Mouse (Mus musculus) liver, embryonic 13.5 days (tissue): ENCODE data around the gene Cacul1. TPM values are rescaled to one million over a fixed set of nuclear protein-coding genes. Genes with fewer than 3 reads are reported as not detected.
A peak's percentile ranks its signal among the peaks of the same experiment; 100 is the strongest.
"Not testable (repeated sequence)": the region's sequence is repeated elsewhere in the genome, so short reads cannot be mapped to it uniquely, and the experiment has no call there.

Experiments used
- ATAC-seq: fragments of 200-750 bp; cut with Nextera tagmentation; 2 replicates; pipeline ENCODE4 v1.8.0; 2017; ENCODE audit warnings: low read depth, mild to moderate bottlenecking, moderate number of reproducible peaks, moderate library complexity
- DNase-seq: peaks from one replicate; pipeline ENCODE4 v3.0.0; 2022
- H3K27ac ChIP-seq: fragments of 300-500 bp; sonication (generic); 2 replicates; pipeline ENCODE4 v1.5.1; 2015; ENCODE audit warnings: moderate library complexity, mild to moderate bottlenecking, inconsistent platforms
- H3K27me3 ChIP-seq: fragments of 300-500 bp; sonication (generic); 2 replicates; pipeline ENCODE4 v1.6.1; 2015; ENCODE audit warnings: mild to moderate bottlenecking, inconsistent platforms
- H3K36me3 ChIP-seq: fragments of 300-500 bp; sonication (generic); 2 replicates; pipeline ENCODE4 v1.6.1; 2015; ENCODE audit warnings: mild to moderate bottlenecking, inconsistent platforms
- H3K4me1 ChIP-seq: fragments of 300-500 bp; sonication (generic); replicated peaks from 2 replicates; pipeline ENCODE4 v1.6.1; 2015; ENCODE audit warnings: inconsistent platforms
- H3K4me2 ChIP-seq: fragments of 300-500 bp; sonication (generic); 2 replicates; pipeline ENCODE4 v1.6.1; 2015; ENCODE audit warnings: inconsistent platforms, mild to moderate bottlenecking, moderate library complexity
- H3K4me3 ChIP-seq: fragments of 300-500 bp; sonication (generic); replicated peaks from 2 replicates; pipeline ENCODE4 v1.5.1; 2015; ENCODE audit warnings: mild to moderate bottlenecking, inconsistent platforms
- H3K9ac ChIP-seq: fragments of 300-500 bp; sonication (generic); 2 replicates; pipeline ENCODE4 v1.6.1; 2015; ENCODE audit warnings: mild to moderate bottlenecking, inconsistent platforms
- H3K9me3 ChIP-seq: fragments of 300-500 bp; sonication (generic); replicated peaks from 2 replicates; pipeline ENCODE4 v1.6.1; 2016; ENCODE audit warnings: inconsistent platforms
- WGBS: fragments of 180-500 bp; shearing (Covaris S2); methylation state at CpG from one replicate; pipeline ENCODE4 v1.1.7; 2015; ENCODE audit not compliant: insufficient replicate concordance; 5-methylcytosine and 5-hydroxymethylcytosine counted together
- polyA plus RNA-seq: library from polyadenylated mRNA; unstranded; fragments of >200 nt; fragmentation: Nextera tagmentation; extraction: Ambion mirVana; gene quantifications from 2 replicates; pipeline ENCODE4 v1.2.1, GENCODE M21; 2015

The Cacul1 gene
- 8.9 and 9.6 TPM in 2 replicates for polyA plus RNA-seq

DNA sequence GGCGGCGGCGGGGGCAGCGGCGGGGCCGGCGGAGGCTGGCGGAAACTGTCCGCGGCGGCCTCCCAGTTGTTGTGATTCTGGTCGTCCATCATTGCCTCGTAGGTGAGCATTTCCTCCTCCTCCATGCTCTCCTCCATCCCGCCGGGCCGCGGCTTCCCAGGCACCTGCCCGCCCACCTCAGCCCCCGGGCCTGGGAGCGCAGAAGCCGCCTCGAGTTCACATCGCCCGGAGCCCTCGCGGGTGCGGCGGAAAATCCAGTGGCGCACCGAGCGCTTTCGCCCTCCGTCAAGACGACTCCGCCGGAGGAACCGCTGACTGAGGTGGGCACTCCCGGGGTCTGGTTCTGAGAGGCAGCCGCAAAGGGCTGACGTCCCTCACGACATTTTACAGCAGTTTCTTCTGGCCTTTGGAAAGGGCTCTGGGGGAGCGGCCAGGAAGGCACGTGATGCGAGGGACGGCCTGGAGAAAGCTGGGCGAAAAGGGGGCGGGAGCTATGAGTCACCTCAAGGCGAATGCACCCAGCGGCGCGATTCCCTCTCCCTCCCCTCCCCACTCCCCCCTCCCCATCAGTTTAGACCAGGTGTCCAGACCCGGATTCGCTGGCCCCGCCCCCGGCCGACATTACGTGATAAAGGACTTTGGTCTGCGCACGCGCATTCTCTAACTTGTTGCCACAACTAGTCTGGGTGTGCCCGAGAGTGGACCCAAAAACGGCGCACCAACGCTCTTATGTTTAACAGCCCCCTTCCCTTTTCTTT lies at the start of gene Cacul1:
Gene Cacul1, minus strand, starts transcription at position 444 of the 758 bp plus-strand sequence.
- WGBS, result under 1% methylated on average over 55 of the region's 64 CpGs

DNA sequence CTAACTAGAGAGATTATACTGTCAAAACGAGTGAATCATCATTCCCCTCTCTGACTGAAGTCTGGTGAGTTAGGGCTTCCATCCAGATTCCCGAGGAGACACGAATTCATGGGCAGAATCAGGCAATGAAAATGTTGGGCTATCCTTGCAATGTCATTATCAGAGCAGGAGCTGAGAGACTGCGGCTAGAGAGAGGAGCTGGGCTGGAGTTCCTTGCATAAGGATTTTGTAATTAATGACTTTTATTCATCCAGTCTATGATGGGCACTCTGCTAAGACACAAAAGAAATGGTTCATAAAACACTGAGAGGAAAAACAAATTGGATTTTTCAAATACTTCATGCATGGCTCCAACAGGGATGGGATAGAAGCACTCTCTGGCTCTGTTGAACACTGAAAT lies 38.6 kb upstream of the Cacul1 start:
- Histone ChIP-seq H3K4me3 (no peak overlapping the region), H3K27me3 (no peaks in the 10 kb centered on the region), H3K36me3 (no peaks in the 10 kb centered on the region), H3K4me1 (no peaks in the 10 kb centered on the region), H3K9me3 (no peaks in the 10 kb centered on the region), H3K27ac (no peak overlapping the region), H3K4me2 (no peak overlapping the region), H3K9ac (no peak overlapping the region)
- no peak for ATAC-seq
- DNase-seq, result no peak
- WGBS, result 43% methylated on average over 4 of the region's 4 CpGs

More for the DNA sequence above, at the start of gene Cacul1:
- DNase-seq (peak; percentile 95), ATAC-seq (peak; percentile 94)
- Histone ChIP-seq H3K9ac (peak within 1 kb of the TSS; percentile 87), H3K27me3 (no peaks in the 10 kb centered on the region), H3K4me3 (peak within 1 kb of the TSS; percentile 97), H3K4me2 (peak within 1 kb of the TSS; percentile 85), H3K36me3 (no peaks in the 10 kb centered on the region), H3K9me3 (no peaks in the 10 kb centered on the region), H3K27ac (peak within 1 kb of the TSS; percentile 90), H3K4me1 (peaks cover 35% of the 10 kb centered on the region)

- Histone ChIP-seq H3K9ac (no peak overlapping the region), H3K4me1 (no peaks in the 10 kb centered on the region), H3K4me3 (no peak overlapping the region), H3K27me3 (no peaks in the 10 kb centered on the region), H3K9me3 (no peaks in the 10 kb centered on the region), H3K4me2 (no peak overlapping the region), H3K36me3 (no peaks in the 10 kb centered on the region), H3K27ac (no peak overlapping the region)
- ATAC-seq, result no peak
- DNase-seq, result no peak
- 5% methylated on average over 1 of the region's 1 CpGs for WGBS
Measured at GRCm38 (mm10) chr19:60617007-60617406, 36.2 kb upstream of the Cacul1 start.

- DNase-seq, result no peak
- H3K4me3 ChIP-seq, result no peak overlapping the region
- H3K27ac ChIP-seq, result no peak overlapping the region
- no peaks in the 10 kb centered on the region for H3K36me3 ChIP-seq
- no peak for ATAC-seq
- H3K9me3 ChIP-seq, result no peaks in the 10 kb centered on the region
- no peak overlapping the region for H3K4me2 ChIP-seq
- 52% methylated on average over 5 of the region's 5 CpGs for WGBS
- no peaks in the 10 kb centered on the region for H3K27me3 ChIP-seq
- H3K9ac ChIP-seq, result no peak overlapping the region
- no peaks in the 10 kb centered on the region for H3K4me1 ChIP-seq
Measured at GRCm38 (mm10) chr19:60615470-60616200, 34.8 kb upstream of the Cacul1 start.

DNA sequence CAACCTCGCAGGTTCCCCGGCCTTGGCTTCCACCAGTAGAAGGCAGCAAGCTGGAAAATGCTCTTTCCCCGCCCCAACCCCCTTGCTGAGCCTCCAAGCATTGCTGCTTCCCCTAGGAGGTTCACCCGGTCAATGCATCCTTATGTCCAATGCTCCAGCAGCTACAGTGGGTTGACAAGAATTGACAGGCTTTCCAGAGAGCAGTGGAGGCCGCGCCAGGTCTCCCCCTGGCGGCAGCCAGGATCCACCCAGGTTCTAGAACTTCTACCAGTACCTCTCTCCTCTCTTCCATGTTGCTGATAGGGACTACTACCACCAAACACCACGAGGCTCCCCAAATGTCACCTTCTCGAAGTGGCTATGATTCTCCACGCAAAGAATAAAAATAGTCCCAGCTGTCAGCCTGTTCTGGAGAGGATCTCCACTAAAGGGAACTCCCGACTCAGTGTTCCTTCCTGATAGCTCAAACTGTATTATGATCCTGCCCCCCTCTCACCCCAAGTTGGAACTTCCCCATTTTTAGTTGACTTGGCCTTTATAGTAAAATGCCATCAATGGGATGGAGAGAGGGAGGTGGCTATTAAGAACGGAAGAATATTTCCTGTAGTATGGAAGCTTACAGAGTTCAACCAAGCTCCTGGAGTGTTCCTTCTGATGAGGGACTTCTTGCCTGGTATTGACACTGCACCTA lies 30.8 kb upstream of the Cacul1 start:
- H3K4me2 ChIP-seq, result no peak overlapping the region
- H3K9me3 ChIP-seq, result no peaks in the 10 kb centered on the region
- 24% methylated on average over 12 of the region's 12 CpGs for WGBS
- no peaks in the 10 kb centered on the region for H3K36me3 ChIP-seq
- DNase-seq (no peak), ATAC-seq (no peak)
- H3K4me1 ChIP-seq, result no peaks in the 10 kb centered on the region
- H3K27me3 ChIP-seq, result no peaks in the 10 kb centered on the region
- H3K27ac ChIP-seq, result no peak overlapping the region
- no peak overlapping the region for H3K9ac ChIP-seq
- no peak overlapping the region for H3K4me3 ChIP-seq

GRCm38 (mm10) chr19:60608766-60609165 lies 27.9 kb upstream of the Cacul1 start:
- WGBS, result 19% methylated on average over 5 of the region's 5 CpGs
- no peak overlapping the region for H3K4me3 ChIP-seq
- no peak overlapping the region for H3K27ac ChIP-seq
- H3K36me3 ChIP-seq, result no peaks in the 10 kb centered on the region
- H3K9me3 ChIP-seq, result no peaks in the 10 kb centered on the region
- ATAC-seq (0 out of 2 replicates have a peak, but pooled peaks have one; percentile 31), DNase-seq (peak; percentile 26)
- no peaks in the 10 kb centered on the region for H3K27me3 ChIP-seq
- no peaks in the 10 kb centered on the region for H3K4me1 ChIP-seq
- no peak overlapping the region for H3K9ac ChIP-seq
- no peak overlapping the region for H3K4me2 ChIP-seq

DNA sequence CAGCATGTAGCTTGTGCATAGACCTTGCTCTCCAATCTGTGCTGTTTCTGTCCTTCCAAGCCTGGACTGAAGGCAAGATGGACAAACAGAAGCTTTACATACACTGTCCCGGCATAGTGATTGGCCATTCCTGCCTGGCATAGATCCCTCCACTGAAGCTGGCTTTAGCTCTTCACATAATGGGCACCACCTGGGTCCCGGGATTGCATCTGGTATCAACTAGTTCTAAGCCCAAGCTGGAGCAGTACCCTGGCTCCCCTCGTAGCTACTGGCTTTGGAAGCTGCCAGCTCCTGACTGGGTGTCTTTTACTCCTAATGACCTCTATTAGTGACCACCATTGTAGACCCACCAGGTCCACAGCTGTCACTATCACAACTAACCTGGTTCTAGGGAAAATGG lies 22.8 kb upstream of the Cacul1 start:
- Histone ChIP-seq H3K27me3 (no peaks in the 10 kb centered on the region), H3K9ac (no peak overlapping the region), H3K4me1 (no peaks in the 10 kb centered on the region), H3K4me3 (no peak overlapping the region), H3K4me2 (no peak overlapping the region), H3K36me3 (no peaks in the 10 kb centered on the region), H3K9me3 (no peaks in the 10 kb centered on the region), H3K27ac (no peak overlapping the region)
- ATAC-seq, result no peak
- WGBS, result 62% methylated on average over 3 of the region's 3 CpGs
- no peak for DNase-seq

GRCm38 (mm10) chr19:60602066-60602465 lies 21.2 kb upstream of the Cacul1 start:
- H3K9me3 ChIP-seq, H3K4me1 ChIP-seq, H3K27ac ChIP-seq, H3K36me3 ChIP-seq, H3K27me3 ChIP-seq, H3K9ac ChIP-seq, H3K4me3 ChIP-seq, ATAC-seq, H3K4me2 ChIP-seq, DNase-seq: not testable (repeated sequence)
- 60% methylated on average over 1 of the region's 1 CpGs for WGBS

DNA sequence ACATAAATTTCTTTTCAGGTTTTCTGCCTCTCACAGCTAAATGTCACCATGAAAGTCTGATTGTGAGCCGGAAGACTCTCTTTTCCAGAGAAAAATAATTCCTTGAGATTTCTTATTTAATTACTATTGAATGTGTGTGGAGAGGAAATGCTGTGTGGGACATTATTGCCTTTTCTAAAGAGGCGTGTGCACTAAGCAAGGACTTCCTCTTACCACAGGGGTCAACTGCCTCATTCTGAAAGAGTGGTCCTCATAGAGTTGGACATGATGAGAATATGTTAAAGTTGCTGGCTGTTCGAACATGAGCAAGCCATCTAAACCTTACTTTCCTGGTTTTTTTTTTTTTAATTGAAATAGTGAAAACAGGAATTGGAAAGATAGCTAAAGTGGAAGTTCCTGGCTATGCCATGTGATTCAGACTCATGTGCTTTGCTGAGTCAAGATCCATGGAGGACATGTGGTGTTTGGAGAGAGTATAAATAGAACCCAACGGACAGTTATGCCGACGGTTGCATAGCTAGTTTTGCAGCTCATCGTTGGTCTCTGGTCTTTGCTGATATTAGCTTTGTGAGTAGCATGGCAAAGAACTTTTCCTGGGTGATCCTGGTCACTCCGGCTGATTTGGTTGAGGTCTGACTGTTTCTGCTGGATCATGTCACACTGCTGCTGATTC lies 17.3 kb upstream of the Cacul1 start:
- no peak for ATAC-seq
- Histone ChIP-seq H3K27ac (no peak overlapping the region), H3K36me3 (no peaks in the 10 kb centered on the region), H3K4me3 (no peak overlapping the region), H3K4me2 (no peak overlapping the region), H3K4me1 (no peaks in the 10 kb centered on the region), H3K9ac (no peak overlapping the region), H3K9me3 (no peaks in the 10 kb centered on the region), H3K27me3 (no peaks in the 10 kb centered on the region)
- DNase-seq, result no peak
- whole genome bisulfite sequencing, result 58% methylated on average over 8 of the region's 8 CpGs

GRCm38 (mm10) chr19:60589646-60590045 lies 8.8 kb upstream of the Cacul1 start:
- DNase-seq, result no peak
- Histone ChIP-seq H3K9ac (no peak overlapping the region), H3K4me2 (no peak overlapping the region), H3K27ac (no peak overlapping the region), H3K9me3 (no peaks in the 10 kb centered on the region), H3K36me3 (no peaks in the 10 kb centered on the region), H3K4me3 (no peak overlapping the region), H3K4me1 (no peaks in the 10 kb centered on the region), H3K27me3 (no peaks in the 10 kb centered on the region)
- WGBS, result 77% methylated on average over 2 of the region's 2 CpGs
- no peak for ATAC-seq

DNA sequence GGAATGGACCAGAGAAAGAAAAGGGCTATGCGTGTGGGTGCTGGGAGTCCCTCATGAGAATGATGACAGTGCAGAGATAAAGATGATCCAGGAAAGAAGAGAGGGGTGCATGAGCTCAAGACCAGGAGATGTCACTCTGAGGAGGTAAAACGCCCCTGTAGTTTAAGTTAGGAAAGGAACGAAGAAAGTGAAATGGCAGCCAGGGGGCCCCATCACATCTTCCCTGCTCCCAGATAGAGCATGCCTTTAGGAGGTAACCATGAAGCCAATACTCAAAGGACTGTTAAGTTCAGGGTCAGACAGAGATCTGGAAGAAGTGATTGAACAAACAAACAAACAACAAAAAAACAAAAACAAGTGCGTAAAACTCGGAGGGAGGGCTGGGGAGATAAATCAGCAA lies 5.8 kb upstream of the Cacul1 start:
- H3K36me3 ChIP-seq, result no peaks in the 10 kb centered on the region
- DNase-seq (no peak), ATAC-seq (no peak)
- H3K4me1 ChIP-seq, result peaks cover 7% of the 10 kb centered on the region
- no peaks in the 10 kb centered on the region for H3K9me3 ChIP-seq
- 46% methylated on average over 5 of the region's 5 CpGs for WGBS
- no peak overlapping the region for H3K4me3 ChIP-seq
- H3K27ac ChIP-seq, result no peak overlapping the region
- no peaks in the 10 kb centered on the region for H3K27me3 ChIP-seq
- H3K9ac ChIP-seq, result no peak overlapping the region
- H3K4me2 ChIP-seq, result no peak overlapping the region
